Mouse (Mus musculus) retina, postnatal 1 day (tissue): ENCODE results near the gene Olfr709-ps1.
"Not testable (repeated sequence)": the region's sequence is repeated elsewhere in the genome, so short reads cannot be mapped to it uniquely, and the experiment has no call there.

Source experiments
- DNase-seq: peaks from one replicate; pipeline ENCODE4 v3.0.0-alpha.2; 2012

Olfr709-ps1 gene

GRCm38 (mm10) chr7:106932119-106932518 is at the start of gene Olfr709-ps1:
TSS of gene Olfr709-ps1 (minus strand) at chr7:106932219.
- no peak for DNase-seq

DNA sequence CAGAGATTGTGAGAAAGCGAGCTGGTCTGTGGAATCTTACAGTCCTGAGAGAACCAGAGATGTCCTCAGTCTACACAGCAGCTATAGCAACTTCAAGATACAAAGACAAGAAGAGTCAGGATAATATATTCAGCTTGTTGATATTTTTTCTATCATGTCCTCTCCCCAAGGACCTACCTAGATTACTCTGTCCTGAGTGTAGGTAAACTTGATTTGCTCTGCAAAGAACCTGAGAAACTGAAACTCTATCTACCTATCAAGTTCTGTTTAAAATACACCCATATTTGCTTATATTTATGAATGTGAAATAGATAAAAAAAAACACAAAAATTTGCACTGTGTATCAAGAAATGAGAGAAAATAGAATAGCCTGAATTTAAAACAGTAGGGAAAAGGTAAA is 43.3 kb upstream of the Olfr709-ps1 start, which contains the start of gene Olfr711:
Olfr711 (minus strand) TSS at position 101 of the 400 bp plus-strand sequence.
- no peak for DNase-seq

DNA sequence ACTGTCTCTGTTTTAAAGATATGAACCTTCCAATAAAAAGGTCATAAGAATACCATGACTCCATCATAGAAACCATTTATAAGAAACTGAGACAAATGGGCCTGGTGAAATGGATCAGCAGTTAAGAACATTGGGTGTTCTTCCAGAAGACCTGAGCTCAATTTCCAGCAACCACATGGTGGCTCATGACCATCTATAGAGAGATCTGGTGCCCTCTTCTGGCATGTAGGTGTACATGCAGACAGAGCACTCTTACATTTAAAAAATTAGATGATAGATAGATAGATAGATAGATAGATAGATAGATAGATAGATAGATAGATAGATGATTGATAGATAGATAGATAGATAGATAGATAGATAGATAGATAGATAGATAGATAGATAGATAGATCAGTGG is 35.5 kb upstream of the Olfr709-ps1 start:
- not testable (repeated sequence) for DNase-seq

- no peak for DNase-seq
Observed at GRCm38 (mm10) chr7:106963837-106964236, 31.8 kb upstream of the Olfr709-ps1 start, which contains the start of gene Olfr6. TSS of gene Olfr6 (minus strand) at chr7:106963937.

DNA sequence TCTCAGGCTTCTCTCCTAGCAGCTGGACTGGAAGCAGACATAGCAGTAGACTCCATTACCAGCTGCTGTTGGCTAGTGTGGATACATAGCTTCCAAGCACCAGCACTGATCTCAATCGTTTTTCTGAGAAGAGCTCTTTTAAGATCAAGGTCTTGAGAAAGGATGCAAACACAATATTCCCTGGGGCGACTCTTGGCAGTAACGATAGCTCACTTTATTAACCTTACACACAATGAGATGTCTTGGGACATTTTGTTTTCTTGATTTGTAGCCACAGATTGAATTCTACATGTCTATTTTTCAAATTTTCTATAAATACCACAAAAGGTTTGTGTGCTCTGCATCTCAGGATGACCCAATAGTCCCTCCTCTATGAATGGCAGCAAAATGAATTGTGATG is 16.2 kb upstream of the Olfr709-ps1 start, which contains the start of gene Olfr710:
Olfr710 (minus strand) TSS at position 101 of the 400 bp plus-strand sequence.
- no peak for DNase-seq

DNA sequence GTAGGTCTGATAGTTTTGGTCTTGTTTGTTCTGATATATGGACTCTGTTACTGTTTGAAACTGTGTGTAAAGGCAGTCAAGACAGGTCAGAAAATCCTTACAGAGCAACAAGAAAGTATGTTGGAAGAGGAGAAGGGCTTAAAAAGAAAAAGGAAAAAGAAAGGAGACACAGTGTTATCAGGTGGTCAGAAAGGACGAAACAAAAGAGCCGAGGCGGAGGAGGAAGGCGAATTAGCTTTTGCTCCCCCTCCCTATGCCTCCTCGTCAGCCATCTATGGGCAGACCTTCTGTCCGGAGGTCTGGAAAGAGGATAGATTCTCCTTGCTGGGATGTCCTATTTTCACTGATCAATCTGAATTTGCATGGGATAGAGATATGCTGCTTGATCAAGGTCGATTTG is 11.1 kb downstream of the Olfr709-ps1 start:
- DNase-seq, result not testable (repeated sequence)

DNA sequence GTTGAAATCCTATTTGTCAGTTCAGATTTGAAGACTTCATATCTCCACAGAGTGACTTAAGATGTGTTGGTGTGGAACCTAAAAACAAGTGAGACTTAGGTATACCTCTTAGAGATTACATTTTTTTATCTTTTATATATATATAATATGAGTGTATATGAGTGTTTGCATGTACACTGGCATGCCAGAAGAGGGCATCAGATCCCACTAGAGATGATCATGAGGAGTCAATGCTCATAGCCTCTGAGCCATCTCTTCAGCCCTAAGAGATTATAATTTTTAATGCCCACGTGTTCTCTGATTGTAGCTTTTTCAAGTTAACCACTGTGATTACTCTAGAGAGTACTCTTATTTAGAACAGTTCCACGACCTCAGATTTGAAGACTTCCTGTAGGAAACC is 24.3 kb downstream of the Olfr709-ps1 start, which contains the start of gene Olfr1532-ps1:
Olfr1532-ps1 (plus strand) TSS at position 326 of the 400 bp plus-strand sequence.
- no peak for DNase-seq

DNA sequence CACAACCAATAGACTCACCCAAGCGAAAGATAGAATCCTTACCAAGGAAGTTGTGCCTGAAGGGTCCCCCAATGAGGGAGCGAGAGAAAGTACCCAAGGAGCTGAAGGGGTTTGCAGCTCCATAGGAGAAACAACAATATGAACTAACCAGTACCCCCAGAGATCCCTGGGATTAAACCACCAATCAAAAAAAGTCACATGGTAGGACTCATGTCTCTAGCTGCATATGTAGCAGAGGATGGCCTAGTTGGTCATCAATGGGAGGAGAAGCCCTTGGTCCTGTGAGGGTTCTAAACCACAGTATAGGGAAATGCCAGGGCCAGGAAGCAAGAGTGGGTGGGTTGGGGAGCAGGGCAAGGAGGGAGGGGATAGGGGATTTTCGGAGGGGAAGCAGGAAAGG is 30.9 kb downstream of the Olfr709-ps1 start, which contains the start of gene Olfr707:
Olfr707 (minus strand) TSS at position 101 of the 400 bp plus-strand sequence.
- not testable (repeated sequence) for DNase-seq

- no peak for DNase-seq
Observed at GRCm38 (mm10) chr7:106888062-106888461, 44.0 kb downstream of the Olfr709-ps1 start, which contains the start of gene Olfr706. TSS of gene Olfr706 (minus strand) at chr7:106888162.

GRCm38 (mm10) chr7:106876791-106877190 is 55.2 kb downstream of the Olfr709-ps1 start, which contains the start of gene Olfr705:
TSS of gene Olfr705 (minus strand) at chr7:106876891.
- DNase-seq, result no peak
